Mouse (Mus musculus): ENCODE data around the gene Ap5z1.

The Ap5z1 gene

DNA sequence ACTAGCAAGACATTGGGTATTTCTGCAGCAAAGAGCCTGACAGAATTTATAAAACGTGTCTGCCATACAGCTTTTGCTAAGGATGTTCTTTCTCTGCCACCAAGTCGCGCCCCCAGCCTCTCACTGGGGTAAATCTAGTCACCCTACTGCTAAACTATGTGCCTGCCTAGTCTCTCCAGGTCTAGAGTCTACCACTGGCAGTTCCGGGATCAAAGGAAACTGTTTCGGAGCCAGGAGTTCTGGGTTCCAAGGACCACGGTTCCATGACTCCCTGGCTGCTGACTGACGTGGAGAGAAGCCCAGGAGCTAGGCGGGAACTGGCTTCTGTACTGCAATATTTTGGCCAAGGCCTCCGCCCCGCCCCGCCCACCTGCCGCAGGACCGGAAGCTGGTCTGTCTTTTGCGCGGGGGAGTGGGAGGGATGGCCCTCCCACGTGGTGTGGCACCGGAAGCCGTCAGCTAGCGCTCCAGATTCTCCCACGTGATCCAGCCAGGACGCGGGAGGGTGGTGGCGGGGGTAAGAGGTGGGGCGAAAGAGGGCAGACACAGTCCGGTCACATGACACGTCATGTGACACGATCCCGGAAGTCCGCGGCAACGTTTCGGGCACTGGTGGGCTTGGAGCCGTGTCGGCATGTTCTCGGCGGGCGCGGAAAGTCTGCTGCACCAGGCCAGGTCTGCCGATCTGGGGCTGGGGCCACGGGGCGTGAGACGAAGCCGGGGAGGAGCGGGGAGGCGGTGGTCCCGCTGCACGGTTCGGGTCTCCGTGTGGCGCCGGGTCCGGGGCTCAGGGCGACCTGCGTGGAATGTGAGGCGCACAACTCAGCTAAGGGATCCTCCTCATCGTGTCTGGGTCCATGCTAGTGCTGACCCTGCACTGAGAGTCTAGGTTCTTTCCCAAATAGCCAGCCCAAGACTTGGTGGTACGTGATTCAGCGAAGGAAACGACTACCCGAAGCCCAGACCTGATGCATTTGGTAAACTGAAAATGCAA is at the start of gene Ap5z1:
Ap5z1 (plus strand) TSS at position 484 of the 994 bp plus-strand sequence.
- DNase-seq (ENCODE audit: low read depth, low spot score), result peak; percentile 99

DNA sequence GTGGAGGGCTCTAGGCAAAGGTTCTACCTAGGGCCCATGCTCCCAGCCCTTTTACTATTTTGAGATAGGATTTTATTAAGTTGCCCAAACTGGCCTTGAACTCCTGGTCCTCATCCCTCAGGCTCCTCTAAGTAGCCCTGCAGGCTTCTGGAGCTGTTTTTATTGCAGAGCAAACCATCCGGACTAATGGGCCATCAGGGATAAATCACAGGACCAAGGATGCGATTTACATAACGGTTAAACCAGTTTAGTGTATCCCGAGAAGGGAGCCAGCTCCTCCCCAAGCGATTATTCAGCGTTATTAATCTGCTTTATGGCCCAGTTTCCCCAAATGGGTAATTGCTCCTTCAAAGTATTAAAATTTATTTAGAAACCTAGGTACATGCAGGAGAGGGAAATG is 48.3 kb upstream of the Ap5z1 start:
- DNase-seq (ENCODE audit: low read depth, low spot score), result peak; percentile 50

DNA sequence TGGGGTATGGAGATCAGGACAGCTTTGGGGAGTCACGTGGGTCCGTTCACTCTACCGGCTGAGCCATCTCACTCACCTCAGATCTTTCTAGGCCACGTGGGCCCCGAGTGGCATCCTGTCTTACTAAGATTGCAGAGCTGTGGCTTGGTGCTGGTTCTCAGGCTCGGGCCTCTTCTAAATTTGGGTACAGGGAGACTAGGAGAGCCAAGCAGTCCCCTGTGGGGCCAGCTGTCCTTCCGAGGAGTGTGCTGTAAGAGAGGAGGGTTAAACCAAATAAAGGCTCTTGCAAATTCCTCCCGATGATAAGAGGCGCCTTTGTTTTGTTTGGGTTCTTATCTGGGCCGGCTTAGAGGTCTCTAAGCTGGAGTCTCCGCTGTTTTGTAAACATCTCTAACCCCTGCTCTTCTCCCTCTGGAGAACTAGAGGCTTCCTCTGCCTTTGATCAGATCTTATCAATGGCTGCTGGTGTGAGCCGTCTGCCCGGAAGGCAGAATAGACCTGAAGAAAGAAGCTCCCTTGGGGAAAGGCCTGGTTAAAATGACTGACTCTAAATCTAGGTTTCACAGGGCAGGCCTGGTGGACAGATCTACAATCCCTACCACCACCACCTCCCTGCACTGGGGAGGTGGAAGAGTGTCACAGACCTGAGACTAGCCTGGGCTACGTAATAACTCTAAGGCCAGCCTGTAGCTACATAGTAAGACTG is 47.5 kb upstream of the Ap5z1 start:
- no peak for DNase-seq (ENCODE audit: low read depth, low spot score)

DNA sequence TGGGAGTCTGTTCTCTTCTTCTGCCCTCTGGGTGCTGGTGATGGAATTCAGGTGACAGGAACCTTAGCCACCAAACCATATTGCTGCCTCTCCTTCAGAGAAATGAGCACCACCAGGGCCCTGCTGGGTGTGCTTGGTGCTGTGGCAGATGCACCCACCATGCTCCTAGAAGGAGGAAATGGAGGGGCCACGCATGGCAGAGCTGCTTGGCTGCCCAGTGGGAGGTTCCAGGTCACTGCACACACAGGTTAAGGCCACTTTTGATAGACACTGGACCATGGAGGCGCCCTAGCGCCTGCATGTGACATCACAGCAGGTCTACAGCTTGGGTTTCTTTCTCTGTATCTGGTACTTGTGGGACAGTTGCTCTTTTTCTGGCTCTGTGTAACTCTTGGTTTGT is 46.6 kb upstream of the Ap5z1 start:
- DNase-seq (ENCODE audit: low read depth, low spot score), result no peak

DNA sequence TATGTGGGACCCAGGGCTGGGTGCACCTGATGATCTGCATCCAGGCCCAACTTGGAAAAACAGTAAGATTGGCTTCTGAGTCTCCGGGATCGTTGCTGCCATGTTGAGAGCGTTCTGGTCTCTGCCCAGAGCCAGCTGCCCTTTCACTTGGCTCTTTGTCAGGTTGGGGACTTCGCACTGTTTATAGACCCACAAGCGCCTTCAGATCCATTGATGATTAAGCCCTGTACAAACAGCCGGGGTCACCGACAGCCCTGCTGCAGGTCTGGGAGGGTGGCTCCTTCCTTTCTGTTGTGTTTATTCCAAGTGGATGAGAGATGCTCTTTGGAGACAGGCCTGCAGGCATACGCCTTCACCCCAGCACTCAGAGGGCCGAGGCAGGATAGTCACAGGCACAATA is 45.9 kb upstream of the Ap5z1 start:
- no peak for DNase-seq (ENCODE audit: low read depth, low spot score)

DNA sequence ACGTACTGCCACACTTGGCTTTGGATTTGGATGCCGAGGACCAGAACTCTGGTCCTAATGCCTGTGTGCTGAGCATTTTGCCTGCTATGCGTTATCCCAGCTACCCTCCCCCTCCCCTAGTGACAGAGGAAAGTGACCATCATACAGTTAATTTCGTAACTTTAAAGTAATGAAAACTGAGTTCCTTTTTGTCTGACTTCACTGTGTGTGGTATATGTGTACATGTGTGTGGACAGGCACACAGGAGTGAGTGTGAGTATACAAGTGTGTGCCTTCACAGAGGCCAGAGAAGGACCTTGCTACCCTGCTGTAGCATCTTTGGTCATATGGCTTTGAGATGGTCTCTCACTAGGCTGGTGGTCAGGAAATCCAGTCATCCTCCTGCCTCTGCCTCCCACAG is 45.3 kb upstream of the Ap5z1 start:
- DNase-seq (ENCODE audit: low read depth, low spot score), result no peak

DNA sequence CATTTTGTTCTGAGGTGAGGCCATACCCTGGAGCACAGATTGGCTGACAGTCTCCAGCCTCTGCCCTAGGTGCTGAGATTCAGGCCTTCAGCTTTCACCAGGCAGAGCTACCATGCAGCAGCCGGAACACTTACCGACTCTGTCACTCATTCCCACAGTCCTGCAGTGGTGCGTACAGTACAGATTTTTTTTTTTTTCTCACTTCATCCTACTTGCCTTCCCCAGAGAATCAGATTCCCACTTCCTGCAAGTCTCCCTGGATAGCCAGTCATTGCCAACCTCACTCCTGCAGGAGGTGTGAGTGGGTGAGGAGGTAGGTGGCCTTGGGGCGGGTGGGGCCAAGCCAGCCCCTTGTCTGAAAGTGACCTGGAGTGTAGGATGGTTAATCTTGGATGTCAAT is 43.4 kb upstream of the Ap5z1 start:
- DNase-seq (ENCODE audit: low read depth, low spot score), result no peak

DNA sequence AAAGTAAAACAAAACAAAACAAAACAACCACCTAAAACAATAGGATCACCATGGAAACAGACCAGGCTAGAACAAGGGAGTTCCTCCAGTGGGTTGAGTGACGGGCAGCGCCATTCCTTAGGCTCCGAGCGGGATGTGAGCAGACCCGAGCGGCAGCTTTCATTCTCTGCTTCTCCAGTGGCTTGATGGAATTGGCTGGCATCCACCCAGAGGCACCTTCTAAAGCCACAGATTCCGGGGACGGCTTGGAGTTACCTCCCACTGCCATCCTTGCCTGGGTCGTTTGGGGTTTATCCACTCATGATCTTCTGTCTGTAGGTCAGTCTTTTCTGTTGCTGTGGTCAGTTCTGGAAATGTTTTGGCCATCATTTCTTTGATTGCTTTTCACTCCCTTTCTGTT is 42.8 kb upstream of the Ap5z1 start:
- DNase-seq (ENCODE audit: low read depth, low spot score), result peak; percentile 74

DNA sequence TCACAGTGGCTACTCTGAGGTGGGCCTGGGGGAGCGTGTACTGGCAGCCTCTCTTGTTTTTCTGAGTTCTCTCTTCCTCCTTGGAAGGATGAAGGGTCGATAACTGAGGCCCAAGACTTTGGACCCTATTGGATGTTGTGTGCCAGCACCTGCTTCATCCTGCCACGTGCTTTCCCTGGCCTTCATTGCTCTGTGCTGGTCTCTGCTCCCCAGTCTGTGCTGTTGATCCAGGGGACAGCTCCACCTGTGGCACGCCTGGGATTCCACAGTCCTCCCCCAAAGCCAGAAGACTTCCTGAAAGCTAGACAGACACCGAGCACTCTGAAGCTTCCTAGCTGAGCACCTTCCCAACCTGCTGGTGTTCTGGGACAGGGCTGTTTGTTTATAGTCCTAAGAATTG is 41.9 kb upstream of the Ap5z1 start:
- DNase-seq (ENCODE audit: low read depth, low spot score), result no peak

DNA sequence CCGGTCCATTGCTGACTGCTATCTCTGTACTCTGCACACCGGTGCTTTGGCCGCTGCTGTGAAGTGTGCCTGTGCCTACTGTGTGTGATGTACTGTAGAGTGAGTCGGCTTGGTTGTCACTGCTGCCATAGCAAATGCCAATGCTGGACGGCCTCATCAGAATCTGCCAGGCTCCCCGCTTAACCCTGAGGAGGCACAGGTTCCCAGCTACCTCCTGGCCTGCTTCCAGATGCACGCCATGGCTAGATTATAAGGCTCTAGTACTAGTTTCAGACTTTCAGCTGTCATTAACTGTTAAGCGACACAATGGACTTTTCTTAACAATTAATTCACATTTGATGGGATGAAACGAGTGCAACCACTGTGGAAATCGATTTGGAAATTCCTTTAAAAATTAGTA is 40.6 kb upstream of the Ap5z1 start:
- DNase-seq (ENCODE audit: low read depth, low spot score), result no peak

DNA sequence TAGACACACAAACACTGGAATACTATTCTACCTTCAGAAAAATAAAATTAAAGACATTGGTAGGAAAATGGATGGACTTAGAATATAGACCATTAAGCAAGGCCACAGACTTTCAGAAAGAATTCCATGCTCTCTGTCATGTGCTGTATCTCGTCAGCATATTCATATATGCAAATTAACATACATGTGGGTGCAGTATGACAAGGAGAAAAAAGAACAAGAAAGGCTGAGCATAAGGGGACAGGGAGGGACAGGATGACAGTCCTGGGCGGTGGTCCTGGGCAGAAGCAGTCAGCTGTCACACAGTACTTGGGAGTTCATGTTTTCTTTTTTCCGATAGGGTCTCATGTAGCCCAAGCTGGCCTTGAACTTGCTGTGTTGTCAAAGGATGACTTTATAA is 40.0 kb upstream of the Ap5z1 start:
- no peak for DNase-seq (ENCODE audit: low read depth, low spot score)

DNA sequence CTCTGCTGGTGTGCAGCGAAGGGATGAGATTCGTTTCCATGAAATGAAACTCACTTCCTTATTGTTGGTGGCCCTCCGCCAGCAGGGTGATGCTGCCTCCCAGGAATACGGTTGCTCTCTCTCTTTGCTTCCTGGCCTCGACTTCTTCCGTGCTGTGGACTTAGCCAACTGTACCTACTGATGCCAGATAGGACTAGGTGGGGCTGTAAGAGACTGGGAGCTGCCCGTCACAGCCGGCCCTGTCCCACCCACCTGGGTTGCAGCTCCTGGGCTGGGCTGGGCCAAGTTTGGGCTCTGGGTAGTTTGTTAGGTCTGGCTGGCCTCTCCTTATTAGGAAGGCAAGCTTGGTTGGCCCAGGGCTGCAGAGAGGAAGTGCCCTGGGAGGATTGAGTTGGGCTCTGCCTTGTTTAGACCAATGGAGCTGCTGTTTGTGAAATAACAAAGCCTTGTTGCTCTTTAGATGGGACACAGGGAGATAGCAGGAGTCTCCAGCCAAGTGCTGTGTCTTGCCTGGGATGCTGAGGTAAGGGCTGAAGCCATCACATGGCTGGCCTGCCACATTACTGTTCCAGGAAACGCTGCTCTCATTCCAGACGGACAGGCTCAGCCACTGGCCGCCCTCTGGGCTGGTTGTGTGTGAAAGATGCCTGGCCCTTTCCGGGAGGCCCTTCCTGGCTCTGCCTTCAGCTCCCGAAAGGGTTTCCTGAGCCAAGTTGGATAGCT is 39.0 kb upstream of the Ap5z1 start:
- DNase-seq (ENCODE audit: low read depth, low spot score), result no peak

DNA sequence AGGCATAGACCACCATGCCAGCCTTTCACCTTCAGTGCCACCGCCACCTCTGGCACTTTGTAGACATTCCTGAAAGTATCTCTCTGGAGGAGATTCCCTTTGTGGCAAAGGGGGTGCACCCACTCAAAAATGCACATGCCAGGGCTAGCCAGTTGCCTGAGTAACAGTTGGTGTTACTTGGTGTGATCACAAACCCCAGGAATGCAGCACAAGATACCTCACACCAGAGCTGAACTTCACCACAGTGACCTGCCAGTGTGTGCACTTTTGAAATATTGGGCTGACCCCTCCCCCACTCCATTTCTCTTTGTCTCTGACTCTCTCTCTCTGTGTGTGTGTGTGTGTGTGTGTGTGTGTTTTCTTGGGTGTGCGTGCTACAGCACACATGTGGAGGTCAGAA is 37.3 kb upstream of the Ap5z1 start:
- no peak for DNase-seq (ENCODE audit: low read depth, low spot score)

DNA sequence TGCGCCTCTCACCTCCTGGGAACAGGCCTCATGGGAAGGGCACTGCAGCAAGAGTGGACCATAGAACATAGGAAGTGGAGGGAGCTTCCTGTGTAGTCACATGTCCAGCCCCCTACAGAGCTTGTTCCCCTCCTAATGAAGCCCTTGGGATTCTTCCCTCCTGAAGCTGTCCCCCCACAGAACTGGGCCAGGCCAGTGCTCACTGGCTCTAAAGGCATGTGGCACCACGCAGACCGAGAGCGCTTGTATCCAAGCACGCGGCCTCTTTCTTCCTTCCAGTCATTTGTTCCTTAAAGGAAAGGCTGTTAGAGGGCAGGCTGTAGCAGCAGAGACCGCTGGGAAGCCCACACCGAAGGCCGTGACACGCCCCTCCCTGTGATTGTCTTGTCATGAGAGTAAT is 35.9 kb upstream of the Ap5z1 start:
- DNase-seq (ENCODE audit: low read depth, low spot score), result peak; percentile 71

DNA sequence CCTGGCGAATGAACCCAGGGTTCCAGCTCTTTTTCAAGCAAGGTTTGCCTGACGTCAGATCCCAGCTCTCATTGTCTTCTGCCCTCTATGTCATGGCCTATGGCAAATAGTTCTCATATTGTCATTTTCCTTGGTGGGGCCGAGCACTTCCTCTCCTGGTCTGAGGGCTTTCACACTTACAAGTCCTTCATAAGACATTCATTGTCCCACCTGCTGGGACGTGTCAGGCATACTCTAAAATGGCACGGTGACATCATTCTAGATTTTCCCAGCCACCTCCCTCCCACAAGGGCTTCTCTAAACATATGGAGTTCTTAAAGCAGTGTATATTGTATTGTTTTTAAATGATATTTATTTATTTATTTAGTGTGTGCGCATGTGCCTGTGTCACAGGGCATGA is 35.1 kb upstream of the Ap5z1 start:
- peak; percentile 74 for DNase-seq (ENCODE audit: low read depth, low spot score)

DNA sequence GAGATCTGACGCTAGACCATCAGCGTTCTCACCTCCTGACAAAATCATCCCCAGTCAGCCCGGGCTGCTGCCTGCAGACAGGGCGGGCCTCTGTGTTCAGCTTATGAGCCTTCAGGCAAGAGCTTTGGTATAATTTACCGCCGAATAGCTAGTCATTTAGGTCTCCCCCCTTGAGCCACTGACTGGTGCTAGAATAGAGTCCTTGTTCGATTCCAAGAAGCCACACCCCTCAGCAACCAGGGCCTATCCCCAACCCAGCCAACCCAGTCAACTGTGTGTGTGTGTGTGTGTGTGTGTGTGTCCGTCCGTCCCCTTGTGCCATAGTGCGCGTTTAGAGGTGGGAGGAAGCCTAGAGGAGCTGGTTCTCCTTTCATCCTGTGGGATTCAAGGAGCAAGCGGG is 32.7 kb upstream of the Ap5z1 start:
- DNase-seq (ENCODE audit: low read depth, low spot score), result peak; percentile 45

DNA sequence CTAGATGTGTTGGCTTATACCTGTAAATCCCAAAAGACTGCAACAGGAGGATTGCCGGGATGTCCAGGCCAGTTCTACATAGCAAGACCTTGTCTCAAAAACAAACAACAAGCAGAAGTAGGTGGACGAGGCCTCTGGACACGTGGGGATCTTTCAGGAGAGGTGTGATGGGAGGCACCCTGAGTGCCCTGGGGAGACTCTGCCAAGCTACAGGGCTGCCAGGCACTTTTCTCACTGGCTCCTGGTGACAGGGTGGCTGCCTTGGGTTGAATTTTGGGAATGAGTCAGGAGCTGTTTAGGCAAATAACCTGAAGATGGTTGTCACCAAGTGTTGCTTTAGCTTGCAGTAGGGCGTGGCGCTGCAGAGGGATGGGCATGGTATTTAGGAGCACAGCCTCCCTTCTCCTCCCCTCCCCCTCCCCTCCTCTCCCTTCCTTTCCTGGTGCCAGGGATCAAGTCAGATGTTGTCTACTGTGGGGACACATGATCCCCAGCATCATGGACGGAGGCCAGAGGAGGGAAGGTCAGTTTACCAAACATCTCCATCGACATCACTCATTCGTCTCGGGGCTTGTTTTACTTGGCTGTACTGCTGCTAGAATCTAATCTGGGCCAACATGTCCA is 31.8 kb upstream of the Ap5z1 start:
- DNase-seq (ENCODE audit: low read depth, low spot score), result no peak

DNA sequence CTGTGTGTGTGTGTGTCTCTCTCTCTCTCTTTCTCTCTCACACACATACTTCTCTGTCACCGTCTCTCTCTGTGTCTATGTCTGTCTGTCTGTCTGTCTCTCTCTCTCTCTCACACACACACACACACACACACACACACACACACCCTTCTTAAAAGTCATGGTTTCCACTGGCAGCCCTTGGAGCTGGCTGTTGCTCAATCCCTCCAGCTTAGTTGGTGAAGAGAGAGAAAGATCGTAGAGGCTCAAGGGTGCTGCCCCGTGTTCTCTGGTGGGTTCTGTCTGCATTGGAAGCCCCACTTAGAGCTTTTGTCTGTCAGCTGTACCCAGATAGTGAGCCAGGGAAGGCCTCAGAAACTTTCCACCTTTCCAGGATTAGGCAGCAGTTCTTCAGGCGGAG is 31.0 kb upstream of the Ap5z1 start:
- DNase-seq (ENCODE audit: low read depth, low spot score), result no peak

DNA sequence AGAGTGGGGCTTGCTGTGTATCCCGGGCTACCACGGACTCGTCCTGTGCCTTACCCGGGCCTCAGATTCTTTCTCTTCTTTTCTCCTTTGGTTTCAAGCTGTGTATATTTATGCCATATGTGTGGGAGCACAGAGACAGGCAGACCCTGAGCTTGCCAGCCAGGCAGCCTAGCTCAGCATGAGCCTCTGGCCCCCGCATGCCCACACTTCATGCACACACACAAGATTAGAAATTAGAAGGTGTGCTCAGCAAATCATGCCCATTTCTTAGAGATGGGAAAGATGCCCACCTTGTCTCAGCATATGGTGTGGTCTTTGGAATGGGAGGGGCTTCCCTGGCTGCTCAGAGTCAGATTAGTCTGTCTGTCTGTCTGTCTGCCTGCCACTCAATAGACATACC is 29.7 kb upstream of the Ap5z1 start:
- DNase-seq (ENCODE audit: low read depth, low spot score), result no peak

DNA sequence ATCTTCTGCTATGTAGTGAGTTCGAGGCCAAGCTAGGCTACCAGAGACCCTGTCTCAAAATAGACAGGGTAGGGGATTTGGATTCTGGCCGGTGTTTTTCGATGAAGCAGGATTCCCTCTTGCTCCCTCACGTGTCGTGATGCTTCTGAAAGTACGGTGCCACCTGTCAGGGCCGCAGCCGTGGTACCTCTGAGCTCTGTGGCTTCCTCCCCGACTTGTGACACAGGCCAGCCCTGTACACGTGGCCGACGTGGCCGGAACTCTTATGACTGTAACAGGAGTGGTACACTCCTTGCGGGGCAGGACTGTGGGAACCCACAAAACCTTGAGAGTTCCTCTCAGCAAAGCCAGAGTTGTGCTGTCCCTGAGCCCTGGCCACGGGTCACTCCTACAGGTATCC is 28.0 kb upstream of the Ap5z1 start:
- DNase-seq (ENCODE audit: low read depth, low spot score), result no peak

DNA sequence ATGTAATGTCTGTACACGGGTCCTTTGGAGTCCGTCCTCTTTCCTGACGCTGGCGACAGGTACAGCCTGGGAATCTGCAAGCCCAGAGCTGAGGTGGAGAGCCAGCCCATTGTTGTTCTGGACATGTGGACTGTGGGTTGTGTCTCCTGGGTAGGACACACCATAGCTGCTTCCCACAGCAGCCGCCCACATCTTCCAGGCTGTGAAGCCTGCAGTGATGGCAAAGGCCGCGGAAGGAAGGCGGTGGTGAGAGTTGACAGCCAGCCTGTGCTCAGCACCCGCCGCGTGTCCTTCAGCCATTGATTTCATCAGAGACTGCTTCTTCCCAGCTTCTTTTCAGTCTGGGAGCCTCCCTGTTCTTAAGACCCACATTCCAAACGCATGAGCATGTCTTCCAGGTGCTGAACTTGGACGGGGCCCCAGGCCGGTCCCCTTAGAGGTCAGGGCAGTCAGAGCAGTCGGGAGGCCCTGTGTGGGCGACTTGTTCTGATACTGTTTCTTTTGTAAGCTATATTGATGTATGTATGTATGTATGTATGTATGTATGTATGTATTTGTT is 25.3 kb upstream of the Ap5z1 start:
- peak; percentile 79 for DNase-seq (ENCODE audit: low read depth, low spot score)

Data from R1 (cell line).